ENCODE assay signal across 20 mouse cellular contexts in genomic region chr13:97735931-97736330, GRCm38 (mm10).
"Had no signal": no experiment of that assay in that cellular context is flagged by ENCODE, and none has a peak within 500 bp of the region (broad histone marks: within the 10 kb centered on the region; RNA-seq: fewer than 3 reads in every experiment).

No protein-coding gene starts in this region.

- H3K9ac ChIP-seq: limb, embryonic 12.5 days; limb, embryonic 15.5 days; midbrain, embryonic 13.5 days; neural tube, embryonic 13.5 days; stomach, embryonic 15.5 days had no signal

- DNase-seq: kidney, adult 11 months; kidney, adult 8-10 months; kidney, postnatal 14 days; kidney, postnatal 4 days; left cerebral cortex, postnatal 4 days; lung, adult 2 months; lung, postnatal 14 days; lung, postnatal 4 days; retina, postnatal 1 day; right cerebral cortex, postnatal 25 days; spleen, adult 18-20 months; thymus, postnatal 25 days had no signal

- H3K4me2 ChIP-seq: limb, embryonic 12.5 days; limb, embryonic 15.5 days; midbrain, embryonic 13.5 days; neural tube, embryonic 13.5 days; stomach, embryonic 15.5 days had no signal

- ATAC-seq: midbrain, embryonic 13.5 days; midbrain, embryonic 16.5 days had no signal

- H3K4me3 ChIP-seq: limb, embryonic 12.5 days; limb, embryonic 15.5 days; midbrain, embryonic 10.5 days; midbrain, embryonic 13.5 days; myocyte; neural tube, embryonic 13.5 days; stomach, embryonic 15.5 days had no signal

- H3K27me3 ChIP-seq: limb, embryonic 12.5 days; limb, embryonic 15.5 days; midbrain, embryonic 13.5 days; neural tube, embryonic 13.5 days; stomach, embryonic 15.5 days had no signal

- H3K36me3 ChIP-seq: limb, embryonic 12.5 days; limb, embryonic 15.5 days; midbrain, embryonic 10.5 days; midbrain, embryonic 13.5 days; neural tube, embryonic 13.5 days; stomach, embryonic 15.5 days had no signal

- H3K27ac ChIP-seq: limb, embryonic 12.5 days; limb, embryonic 15.5 days; midbrain, embryonic 10.5 days; midbrain, embryonic 13.5 days; neural tube, embryonic 13.5 days; stomach, embryonic 15.5 days had no signal

- H3K4me1 ChIP-seq: limb, embryonic 12.5 days; limb, embryonic 15.5 days; midbrain, embryonic 10.5 days; midbrain, embryonic 13.5 days; stomach, embryonic 15.5 days had no signal

- H3K9me3 ChIP-seq: limb, embryonic 12.5 days; limb, embryonic 15.5 days; midbrain, embryonic 10.5 days; midbrain, embryonic 13.5 days; neural tube, embryonic 13.5 days; stomach, embryonic 15.5 days had no signal
